Mouse (Mus musculus) ES-Bruce4 (cell line): ENCODE data around the gene Cutc.

Experiments used
- CTCF ChIP-seq: IDR thresholded peaks from one replicate; pipeline ENCODE4 v1.8.1; 2011; ENCODE audit warnings: low read depth, low read length
- POLR2A ChIP-seq: IDR thresholded peaks from one replicate; pipeline ENCODE4 v1.8.1; 2011; ENCODE audit warnings: low read length; ENCODE audit not compliant: insufficient read depth

DNA sequence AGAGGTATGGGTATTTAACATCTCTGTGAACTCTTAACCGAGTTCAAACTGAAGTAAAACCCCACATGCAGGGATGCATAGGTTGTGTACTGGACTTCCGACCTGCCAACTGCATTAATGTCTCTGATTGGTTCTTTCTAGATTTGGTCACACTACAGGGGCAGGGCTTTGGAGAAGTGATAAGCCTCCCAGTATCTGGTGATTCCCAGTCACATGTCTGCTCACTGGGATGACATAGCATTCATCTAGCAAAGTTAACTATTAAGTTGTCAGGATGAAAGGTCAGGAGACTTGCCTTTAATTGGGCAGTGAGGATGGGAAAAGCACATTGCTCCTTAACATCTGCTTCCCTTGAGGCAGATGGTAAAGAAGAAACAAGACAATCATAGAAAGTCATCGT is 29.2 kb downstream of the Cutc start, which contains the start of gene Abcc2:
- TF ChIP-seq CTCF = no peak
- TF ChIP-seq POLR2A = no peak
